In genomic region chr11:18885036-18885728, GRCm38 (mm10) we compare ENCODE assay signal across 11 mouse cellular contexts.
DNase-seq lines count a peak whose midpoint lies in the region; ATAC-seq lines count a peak whose summit lies in the region.
"Had no signal": no experiment of that assay in that cellular context is flagged by ENCODE, and none has a peak within 500 bp of the region (broad histone marks: within the 10 kb centered on the region; RNA-seq: fewer than 3 reads in every experiment).

No protein-coding gene starts in this region.

- no peaks in the 10 kb centered on the region for H3K9me3 ChIP-seq in heart, embryonic 15.5 days (replicated peaks)
- H3K9me3 ChIP-seq in hindbrain, embryonic 12.5 days (replicated peaks) = no peaks in the 10 kb centered on the region
- H3K9me3 ChIP-seq in liver, embryonic 16.5 days (replicated peaks; ENCODE audit: control insufficient read depth, low read length) = no peaks in the 10 kb centered on the region
- H3K9me3 ChIP-seq: forebrain, embryonic 15.5 days had no signal

- no peak overlapping the region; the same call in 1 of the 2 replicates for H3K4me2 ChIP-seq in heart, embryonic 15.5 days
- H3K4me2 ChIP-seq in hindbrain, embryonic 12.5 days (replicated peaks) = peak overlapping the region; percentile 19
- no peak overlapping the region for H3K4me2 ChIP-seq in liver, embryonic 16.5 days (ENCODE audit: low read depth, low read length)
- H3K4me2 ChIP-seq: forebrain, embryonic 15.5 days had no signal

- 54% methylated on average over 6 of the region's 6 CpGs for WGBS in heart, embryonic 15.5 days
- WGBS in hindbrain, embryonic 12.5 days = 28% methylated on average over 6 of the region's 6 CpGs
- 38% methylated on average over 6 of the region's 6 CpGs for WGBS in liver, embryonic 16.5 days (ENCODE audit: insufficient replicate concordance)

- peak overlapping the region; percentile 35; the same call in 1 of the 2 replicates for H3K27ac ChIP-seq in heart, embryonic 15.5 days
- H3K27ac ChIP-seq in hindbrain, embryonic 12.5 days = peak overlapping the region; percentile 93
- H3K27ac ChIP-seq in liver, embryonic 16.5 days (ENCODE audit: low read length) = peak overlapping the region; percentile 23
- H3K27ac ChIP-seq: forebrain, embryonic 15.5 days had no signal

- peaks cover 10% of the 10 kb centered on the region; the same call in 1 of the 2 replicates for H3K36me3 ChIP-seq in heart, embryonic 15.5 days
- H3K36me3 ChIP-seq in hindbrain, embryonic 12.5 days = no peaks in the 10 kb centered on the region
- no peaks in the 10 kb centered on the region for H3K36me3 ChIP-seq in liver, embryonic 16.5 days (ENCODE audit: control insufficient read depth, insufficient read depth)
- H3K36me3 ChIP-seq: forebrain, embryonic 15.5 days had no signal

- H3K9ac ChIP-seq in heart, embryonic 15.5 days = no peak overlapping the region
- H3K9ac ChIP-seq in hindbrain, embryonic 12.5 days = no peak overlapping the region
- no peak overlapping the region for H3K9ac ChIP-seq in liver, embryonic 16.5 days (ENCODE audit: low read depth, low read length)
- H3K9ac ChIP-seq: forebrain, embryonic 15.5 days had no signal

- DNase-seq in heart, adult 18-20 months = no peak
- peak; percentile 57 for DNase-seq in Muller cell, postnatal 12 days (ENCODE audit: inconsistent ontology term)
- no peak for DNase-seq in urinary bladder, adult 18-20 months (ENCODE audit: low spot score in 2 of 2)
- DNase-seq in thymus, postnatal 0 days (ENCODE audit: low spot score) = no peak
- no peak for DNase-seq in testis, postnatal 10 days (ENCODE audit: low spot score)
- DNase-seq: cerebellum, postnatal 36 days had no signal

- peaks cover 20% of the 10 kb centered on the region for H3K4me1 ChIP-seq in heart, embryonic 15.5 days (replicated peaks)
- peaks cover 51% of the 10 kb centered on the region for H3K4me1 ChIP-seq in hindbrain, embryonic 12.5 days
- peaks cover 3% of the 10 kb centered on the region; the same call in 1 of the 2 replicates for H3K4me1 ChIP-seq in liver, embryonic 16.5 days (ENCODE audit: control insufficient read depth, low read depth, low read length)

- no peak for ATAC-seq in heart, embryonic 15.5 days (replicated peaks; ENCODE audit: insufficient number of reproducible peaks, insufficient read depth, low FRiP score, low read depth)
- ATAC-seq in hindbrain, embryonic 12.5 days (ENCODE audit: low FRiP score) = 0 out of 2 replicates have a peak, but pooled peaks have one; percentile 6
- ATAC-seq in liver, embryonic 16.5 days (ENCODE audit: low read depth) = no peak
- ATAC-seq: CD4-positive, CD25-positive, alpha-beta regulatory T cell, adult 4 months; forebrain, embryonic 15.5 days had no signal

- H3K4me3 ChIP-seq in heart, embryonic 15.5 days = no peak overlapping the region
- H3K4me3 ChIP-seq in hindbrain, embryonic 12.5 days = no peak overlapping the region
- H3K4me3 ChIP-seq in liver, embryonic 16.5 days (ENCODE audit: low read depth, low read length) = no peak overlapping the region
- H3K4me3 ChIP-seq: forebrain, embryonic 15.5 days had no signal

- no peaks in the 10 kb centered on the region for H3K27me3 ChIP-seq in heart, embryonic 15.5 days
- no peaks in the 10 kb centered on the region for H3K27me3 ChIP-seq in hindbrain, embryonic 12.5 days
- H3K27me3 ChIP-seq in liver, embryonic 16.5 days (ENCODE audit: control insufficient read depth, insufficient read depth, low read depth, low read length) = no peaks in the 10 kb centered on the region

Comparison
In these comparisons a context has a peak if more than half of its experiments do, and no peak if none do; other contexts are left out.
1. H3K27ac ChIP-seq: peak in every context shown above with its lines; median percentile 93 in hindbrain, embryonic 12.5 days; 35 in heart, embryonic 15.5 days; 23 in liver, embryonic 16.5 days.